Mouse (Mus musculus) small intestine, adult 2 months (tissue): Measurements from ENCODE around the gene Cyp8b1.

Source experiments
- CTCF ChIP-seq: fragments of 200-500 bp; IDR thresholded peaks from 2 replicates; pipeline ENCODE4 v1.5.1; 2012; ENCODE audit warnings: low read depth, mild to moderate bottlenecking, control low read depth, inconsistent platforms, low read length, moderate library complexity, mixed read lengths; ENCODE audit not compliant: insufficient replicate concordance, insufficient read length; ENCODE audit errors: extremely low read depth
- POLR2A ChIP-seq: fragments of 200-500 bp; IDR thresholded peaks from 2 replicates; pipeline ENCODE4 v1.6.1; 2012; ENCODE audit warnings: low read depth, mild to moderate bottlenecking, control low read depth, inconsistent platforms, low read length, moderate library complexity

- TF ChIP-seq POLR2A (no peak), CTCF (no peak)
These were observed 11.8 kb downstream of the Cyp8b1 start for GRCm38 (mm10) chr9:121904319-121904718.
